Mouse (Mus musculus) adrenal gland, postnatal 25 days (tissue): Measurements from ENCODE around the gene Pbx1. TPM values are rescaled to one million over a fixed set of nuclear protein-coding genes. Genes with fewer than 3 reads are reported as not detected.

ENCODE experiments used
- DNase-seq: peaks from one replicate; pipeline ENCODE4 v3.0.0; 2021; ENCODE audit warnings: mixed read lengths
- total RNA-seq: library from RNA; stranded (reverse); gene quantifications from 2 replicates; pipeline ENCODE4 v1.2.3, GENCODE M21; 2021

The Pbx1 gene
- total RNA-seq, 1 experiment from 2014 or later, result 198 TPM

- DNase-seq, result no peak
Observed at GRCm38 (mm10) chr1:168383832-168384593, 48.1 kb downstream of the Pbx1 start.

DNA sequence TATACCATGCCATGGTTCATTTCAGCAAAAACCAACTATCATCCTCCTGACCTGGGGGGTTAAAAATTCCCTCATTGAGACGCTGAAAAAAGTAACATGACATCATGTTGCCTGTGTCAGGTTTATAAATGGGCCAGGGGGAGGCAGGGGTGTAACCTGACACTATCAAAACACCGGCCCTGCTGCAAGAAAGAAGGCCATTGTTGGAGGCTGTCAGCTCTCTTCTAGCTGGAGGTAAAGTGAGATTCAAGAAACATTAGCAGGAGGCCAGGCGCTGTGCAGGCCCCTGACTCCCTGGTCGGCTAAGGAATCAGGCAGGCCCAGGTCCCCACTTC lies 49.3 kb downstream of the Pbx1 start:
- DNase-seq, result no peak

- no peak for DNase-seq
Observed at GRCm38 (mm10) chr1:168382106-168382822, 49.8 kb downstream of the Pbx1 start.

DNA sequence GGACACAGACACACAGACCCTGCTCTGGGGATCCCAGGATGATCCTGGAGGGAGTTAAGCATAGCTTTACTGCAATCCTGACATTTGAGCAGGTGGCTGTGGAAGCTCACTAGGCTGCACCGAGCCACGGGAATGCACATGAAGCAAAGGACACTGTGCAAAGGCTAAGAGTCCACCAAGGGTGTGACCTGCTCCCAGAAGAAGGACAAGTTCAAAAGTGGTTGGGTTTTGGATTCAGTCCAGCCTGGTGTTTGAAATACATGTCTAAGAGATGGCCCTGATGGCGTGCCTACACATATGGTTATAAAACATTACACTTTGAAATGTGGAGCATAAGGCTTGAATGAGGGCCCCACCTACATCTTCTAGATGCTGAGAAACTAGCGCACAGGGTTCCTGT lies 50.6 kb downstream of the Pbx1 start:
- DNase-seq, result no peak

- no peak for DNase-seq
Observed at GRCm38 (mm10) chr1:168380241-168380770, 51.8 kb downstream of the Pbx1 start.

DNA sequence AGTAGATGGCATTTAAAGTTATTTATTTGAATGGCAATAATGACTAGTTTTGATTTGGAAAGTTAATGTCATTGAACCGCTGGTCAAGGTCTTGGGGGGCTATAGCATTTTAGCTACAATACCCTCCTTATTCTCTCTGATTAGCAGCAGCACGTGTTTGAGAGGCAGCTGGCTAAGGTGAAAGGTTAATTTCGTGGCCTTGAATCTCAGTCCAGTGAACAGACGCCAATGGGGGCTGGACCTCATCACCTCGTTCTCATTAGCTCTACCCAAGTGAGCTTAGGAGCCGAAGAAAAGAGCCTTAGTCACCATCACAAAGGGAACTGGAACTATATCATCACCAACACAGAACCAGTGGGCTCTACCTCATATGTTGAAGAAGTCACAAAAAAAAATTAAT lies 54.4 kb downstream of the Pbx1 start:
- no peak for DNase-seq

- DNase-seq, result peak; percentile 33
Observed at GRCm38 (mm10) chr1:168376330-168376729, 55.7 kb downstream of the Pbx1 start.

DNA sequence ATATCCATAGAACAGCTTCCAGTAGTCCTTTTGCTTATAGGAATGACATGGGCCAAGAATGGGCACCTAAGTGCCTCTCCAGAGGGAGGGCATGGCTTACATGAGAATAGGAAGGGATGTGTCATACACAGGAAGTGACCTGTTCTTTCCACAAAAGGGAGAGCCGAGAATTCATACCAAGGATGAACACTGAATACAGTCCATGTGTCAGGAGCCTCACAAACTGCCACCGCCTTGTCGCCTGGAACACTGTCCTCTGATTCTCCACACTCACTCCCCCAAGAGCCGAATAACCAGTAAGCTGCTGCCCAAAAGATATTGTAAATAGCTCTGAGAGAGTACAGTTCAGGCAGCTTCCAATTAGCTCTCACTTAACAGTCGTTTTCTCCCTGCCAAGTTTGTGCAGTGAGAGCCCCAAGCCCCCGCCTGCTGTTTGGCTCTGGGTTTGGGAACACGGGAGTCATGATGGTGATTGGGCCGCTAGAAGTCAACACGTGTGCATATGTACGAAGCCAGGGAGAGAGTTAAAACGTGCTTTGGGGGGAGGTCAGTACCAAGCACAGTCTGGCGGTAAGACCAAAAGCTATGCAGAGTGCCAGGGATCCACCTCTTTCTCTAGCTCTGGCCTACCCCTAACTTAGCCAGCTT lies 57.0 kb downstream of the Pbx1 start:
- no peak for DNase-seq

DNA sequence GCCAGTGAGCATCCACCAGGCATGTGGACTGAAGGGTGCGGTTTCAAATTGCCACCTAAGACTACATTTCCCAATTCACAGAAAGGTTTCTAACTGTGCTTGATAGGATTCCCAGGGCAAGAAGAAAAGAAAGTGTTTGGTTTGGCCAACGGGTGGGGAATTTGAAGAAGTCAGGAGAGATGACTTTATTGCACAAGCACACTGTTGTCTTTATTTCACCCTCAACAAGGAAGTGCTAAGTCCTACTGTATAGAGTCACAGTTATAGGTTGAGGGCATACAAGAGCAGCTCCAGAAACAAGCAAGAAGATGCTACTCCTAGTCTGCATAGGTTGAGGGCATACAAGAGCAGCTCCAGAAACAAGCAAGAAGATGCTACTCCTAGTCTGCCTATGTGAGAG lies 60.0 kb downstream of the Pbx1 start:
- no peak for DNase-seq

DNA sequence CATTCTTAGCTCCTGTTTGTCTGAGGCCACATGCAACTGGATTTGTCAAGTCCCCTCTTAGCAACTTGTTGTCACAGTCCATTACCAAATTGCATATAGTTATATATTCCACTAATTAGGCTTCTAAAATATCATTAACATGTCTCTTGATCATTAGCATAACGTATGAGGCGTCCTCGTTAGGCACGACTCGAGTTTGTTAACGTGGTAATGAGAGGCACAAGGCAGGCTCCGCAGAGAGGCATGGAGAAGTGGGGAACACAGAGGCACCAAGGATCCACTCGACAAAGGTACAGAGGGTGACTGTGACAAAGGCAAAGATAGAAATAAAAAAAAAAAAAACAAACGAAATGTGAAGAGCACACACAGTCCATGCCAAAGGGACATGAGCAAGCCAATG lies 61.1 kb downstream of the Pbx1 start:
- no peak for DNase-seq

DNA sequence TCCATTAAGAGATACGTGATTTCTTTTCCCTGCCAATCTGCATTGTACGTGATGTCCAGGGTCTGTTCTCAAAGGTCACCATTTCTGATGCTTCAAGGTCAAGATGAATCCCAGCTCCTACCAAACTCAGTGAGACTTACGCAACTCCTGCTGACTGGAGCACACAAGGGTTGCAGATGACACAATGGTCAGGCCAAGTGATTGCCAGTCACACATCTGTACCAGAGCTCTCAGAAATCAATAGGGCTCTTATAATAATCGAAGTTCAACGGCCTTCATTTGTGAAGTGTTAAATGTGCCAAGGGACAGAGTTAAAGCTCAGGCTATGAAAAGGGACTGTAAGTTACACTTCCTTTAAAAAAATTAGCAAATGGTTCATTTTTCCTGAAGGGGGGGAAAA lies 65.8 kb downstream of the Pbx1 start:
- no peak for DNase-seq

DNA sequence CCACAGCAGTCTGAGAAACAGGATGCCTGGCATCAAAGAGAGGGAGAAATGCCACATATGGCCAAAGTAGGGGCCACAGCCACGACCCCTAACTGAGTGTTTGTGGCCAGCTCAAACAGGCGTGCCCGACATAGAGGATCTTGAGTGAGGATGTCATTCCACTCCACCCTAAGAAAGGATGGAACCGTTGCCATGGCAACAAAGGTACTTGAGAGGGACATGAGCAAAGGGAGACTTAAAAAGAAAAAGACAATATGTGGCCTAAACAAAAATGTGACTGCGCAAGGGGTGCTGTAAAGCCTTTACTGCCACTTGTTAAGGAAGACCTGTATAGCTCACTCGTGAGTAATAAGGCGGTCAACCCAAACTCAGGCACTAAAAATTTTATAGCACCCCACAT lies 67.7 kb downstream of the Pbx1 start:
- DNase-seq, result no peak

DNA sequence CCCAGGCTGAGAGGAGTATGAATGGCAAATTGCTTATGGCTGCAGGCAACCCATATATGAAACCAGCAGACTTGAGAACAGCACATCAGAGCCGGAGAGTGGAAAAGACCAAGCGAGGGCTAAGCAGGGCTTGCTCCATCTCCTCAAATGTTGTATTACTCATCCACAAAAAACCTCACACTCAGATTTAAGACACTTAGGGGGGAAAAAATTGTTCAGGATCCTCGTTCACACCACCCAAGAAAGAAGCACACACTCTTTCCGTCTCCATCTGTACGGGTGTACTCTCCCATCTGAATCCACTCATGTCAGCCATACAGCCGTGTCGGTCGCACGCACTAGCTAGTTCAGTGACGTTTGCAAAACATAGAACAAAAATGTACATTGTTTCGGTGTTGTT lies 69.0 kb downstream of the Pbx1 start:
- DNase-seq, result no peak

DNA sequence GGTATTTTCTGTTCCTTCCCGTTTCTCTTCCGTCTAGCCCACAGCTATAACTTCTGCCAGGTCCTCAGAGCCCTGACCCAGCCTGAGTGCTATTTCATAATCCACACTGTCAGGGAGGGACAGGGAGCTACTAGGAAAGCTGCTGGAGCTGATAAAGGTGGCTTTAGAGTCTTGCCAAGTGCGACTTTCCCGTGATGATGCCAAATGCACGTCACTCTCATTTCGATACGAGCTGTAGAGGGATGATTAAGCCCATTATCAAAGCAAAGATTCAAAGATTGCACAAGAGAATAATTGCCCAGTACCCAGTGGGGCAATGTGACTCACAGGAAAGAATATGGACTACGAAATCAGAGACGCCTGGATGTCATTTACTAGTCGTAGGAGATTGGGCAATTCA lies 69.6 kb downstream of the Pbx1 start:
- DNase-seq, result peak; percentile 51

DNA sequence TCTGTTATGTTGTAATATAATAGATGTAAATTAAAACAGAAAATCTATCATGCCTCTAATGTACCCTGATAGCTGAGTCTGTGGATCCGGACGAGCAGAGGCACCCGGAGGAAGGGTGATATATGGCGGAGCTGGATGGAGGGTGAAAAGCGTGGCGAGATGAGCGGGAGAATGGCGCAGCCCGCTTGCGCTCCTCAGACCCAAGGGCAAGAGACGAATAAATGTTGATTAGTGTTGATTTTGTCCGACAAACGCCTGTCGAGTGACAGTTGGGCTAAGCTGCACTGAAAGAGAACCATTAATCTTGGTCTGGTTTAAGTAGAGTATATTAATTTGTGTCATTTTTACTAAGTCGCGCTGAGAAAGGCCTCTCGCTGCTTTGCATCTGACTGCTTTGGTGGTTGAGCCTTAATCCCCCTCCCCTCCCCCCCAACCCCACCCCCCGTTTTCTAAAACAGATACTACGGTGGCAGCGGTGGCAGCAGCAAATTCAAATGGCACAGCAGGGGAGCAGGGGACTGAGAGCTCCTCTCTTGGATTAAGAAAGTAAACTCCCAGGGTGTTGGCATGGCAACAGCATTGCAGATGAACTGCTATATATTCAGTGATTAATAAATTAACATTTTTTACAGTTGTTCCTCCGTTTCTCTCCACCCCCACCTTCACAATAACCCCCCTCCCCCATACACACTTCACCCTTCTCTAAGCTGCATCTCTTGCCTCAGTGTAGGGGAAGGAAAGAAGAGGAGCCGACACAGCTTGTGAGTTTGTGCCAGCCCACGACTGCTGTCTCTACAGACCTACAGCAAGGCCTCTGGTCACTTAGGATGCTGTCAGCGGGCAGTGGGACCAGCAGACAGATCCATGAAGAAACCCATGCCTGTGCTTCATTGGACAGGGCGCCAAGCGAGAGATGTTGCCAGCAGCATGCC lies 74.1 kb downstream of the Pbx1 start:
- no peak for DNase-seq

- DNase-seq, result no peak
Observed at GRCm38 (mm10) chr1:168356970-168357441, 75.1 kb downstream of the Pbx1 start.

- DNase-seq, result no peak
Observed at GRCm38 (mm10) chr1:168355985-168356556, 76.0 kb downstream of the Pbx1 start.

DNA sequence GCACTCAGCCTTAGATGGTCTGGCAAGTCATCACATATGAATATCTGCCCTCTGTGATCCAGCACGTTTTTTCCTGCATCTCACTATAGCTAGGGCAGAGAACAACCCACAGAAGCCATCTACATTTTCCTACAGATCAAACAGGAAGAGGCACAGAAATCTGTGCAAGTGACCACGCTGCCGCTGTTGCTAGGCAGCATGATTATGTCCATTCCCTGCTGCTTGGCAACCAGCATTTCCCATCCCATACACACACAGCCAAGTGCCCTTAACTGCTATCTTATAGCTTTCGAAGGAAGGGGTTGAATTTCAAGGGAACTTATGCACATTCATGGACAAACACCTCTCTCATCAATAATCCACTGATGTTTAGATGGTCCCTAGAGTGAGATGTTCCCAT lies 77.1 kb downstream of the Pbx1 start:
- no peak for DNase-seq

- no peak for DNase-seq
Observed at GRCm38 (mm10) chr1:168348036-168348784, 83.9 kb downstream of the Pbx1 start.

DNA sequence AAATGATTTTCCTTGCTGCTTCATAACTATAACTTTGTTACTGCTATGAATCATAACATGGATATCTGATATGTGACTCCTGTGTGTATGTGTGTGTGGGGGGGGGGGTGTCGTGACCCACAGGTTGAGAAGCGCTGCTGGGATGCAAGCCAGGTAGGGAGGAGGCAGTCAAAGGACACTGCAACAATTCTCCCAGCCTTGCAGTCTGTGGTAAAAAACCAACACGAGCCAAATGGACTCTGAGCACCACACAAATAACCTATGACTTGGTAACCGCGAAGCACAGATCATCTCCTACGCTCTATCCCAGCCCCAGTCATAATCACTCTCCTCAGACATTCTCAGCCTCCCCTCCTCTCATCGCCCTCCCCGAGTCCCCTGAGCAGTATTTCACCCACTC lies 87.2 kb downstream of the Pbx1 start:
- DNase-seq, result no peak

- DNase-seq, result no peak
Observed at GRCm38 (mm10) chr1:168344262-168344661, 87.8 kb downstream of the Pbx1 start.
